Mouse (Mus musculus) kidney, adult 18-20 months (tissue): ENCODE measurements at regions not wholly inside any gene's neighbourhood (a gene's known extent, or its start where the extent isn't known, plus 50 kb on each side); places are given as distances from the start of the nearest gene placed in this dataset.

ENCODE experiments used
- DNase-seq: peaks from one replicate; pipeline ENCODE4 v3.0.0; 2021

- DNase-seq, result no peak
Measured at GRCm38 (mm10) chr16:86501074-86501952, 599.7 kb upstream of the Adamts5 start.

- peak; percentile 5 for DNase-seq
Measured at GRCm38 (mm10) chr16:86475145-86475544, 573.5 kb upstream of the Adamts5 start.

GRCm38 (mm10) chr16:86473059-86473740 is 571.6 kb upstream of the Adamts5 start:
- DNase-seq, result no peak

GRCm38 (mm10) chr16:86461073-86461472 is 559.4 kb upstream of the Adamts5 start:
- DNase-seq, result no peak

GRCm38 (mm10) chr16:86456649-86457048 is 555.0 kb upstream of the Adamts5 start:
- no peak for DNase-seq

- no peak for DNase-seq
Measured at GRCm38 (mm10) chr16:86454810-86455209, 553.2 kb upstream of the Adamts5 start.

GRCm38 (mm10) chr16:86454031-86454430 is 552.4 kb upstream of the Adamts5 start:
- DNase-seq, result no peak

- no peak for DNase-seq
Measured at GRCm38 (mm10) chr16:86448478-86449160, 547.0 kb upstream of the Adamts5 start.

GRCm38 (mm10) chr16:86419458-86419857 is 517.8 kb upstream of the Adamts5 start:
- DNase-seq, result peak; percentile 68

- no peak for DNase-seq
Measured at GRCm38 (mm10) chr16:86404309-86404708, 502.7 kb upstream of the Adamts5 start.

- no peak for DNase-seq
Measured at GRCm38 (mm10) chr16:86401381-86401780, 499.8 kb upstream of the Adamts5 start.

- no peak for DNase-seq
Measured at GRCm38 (mm10) chr16:86399288-86399687, 497.7 kb upstream of the Adamts5 start.

- no peak for DNase-seq
Measured at GRCm38 (mm10) chr16:86397521-86397920, 495.9 kb upstream of the Adamts5 start.

GRCm38 (mm10) chr16:86389063-86389723 is 487.6 kb upstream of the Adamts5 start:
- peak; percentile 16 for DNase-seq

GRCm38 (mm10) chr16:86388128-86388527 is 486.5 kb upstream of the Adamts5 start:
- DNase-seq, result no peak

GRCm38 (mm10) chr16:86377991-86378390 is 476.4 kb upstream of the Adamts5 start:
- peak; percentile 5 for DNase-seq

- DNase-seq, result no peak
Measured at GRCm38 (mm10) chr16:86371652-86372051, 470.0 kb upstream of the Adamts5 start.

GRCm38 (mm10) chr16:86368449-86368848 is 466.8 kb upstream of the Adamts5 start:
- DNase-seq, result no peak

- no peak for DNase-seq
Measured at GRCm38 (mm10) chr16:86366197-86366596, 464.6 kb upstream of the Adamts5 start.

- no peak for DNase-seq
Measured at GRCm38 (mm10) chr16:86361099-86361498, 459.5 kb upstream of the Adamts5 start.

- no peak for DNase-seq
Measured at GRCm38 (mm10) chr16:86355036-86355435, 453.4 kb upstream of the Adamts5 start.

- DNase-seq, result no peak
Measured at GRCm38 (mm10) chr16:86347753-86348152, 446.1 kb upstream of the Adamts5 start.

GRCm38 (mm10) chr16:86346916-86347315 is 445.3 kb upstream of the Adamts5 start:
- DNase-seq, result no peak
